Mouse (Mus musculus) adrenal gland, adult 2 months (tissue): ENCODE measurements around the gene Gm10306. TPM values are rescaled to one million over a fixed set of nuclear protein-coding genes. Genes with fewer than 3 reads are reported as not detected.

ENCODE experiments used
- DNase-seq: peaks from one replicate; pipeline ENCODE4 v3.0.0; 2021
- polyA plus RNA-seq: library from polyadenylated mRNA; depleted of rRNA; stranded (reverse); fragments of >200 nt; gene quantifications from 2 replicates; pipeline ENCODE4 v1.2.3, GENCODE M21; 2012; rRNA removed
- total RNA-seq, 2 experiments: library from RNA; stranded (reverse); gene quantifications; 2 replicates each; pipeline ENCODE4 v1.2.3; 2021

Gm10306 gene
- total and polyA plus RNA-seq, 3 experiments = not detected

DNA sequence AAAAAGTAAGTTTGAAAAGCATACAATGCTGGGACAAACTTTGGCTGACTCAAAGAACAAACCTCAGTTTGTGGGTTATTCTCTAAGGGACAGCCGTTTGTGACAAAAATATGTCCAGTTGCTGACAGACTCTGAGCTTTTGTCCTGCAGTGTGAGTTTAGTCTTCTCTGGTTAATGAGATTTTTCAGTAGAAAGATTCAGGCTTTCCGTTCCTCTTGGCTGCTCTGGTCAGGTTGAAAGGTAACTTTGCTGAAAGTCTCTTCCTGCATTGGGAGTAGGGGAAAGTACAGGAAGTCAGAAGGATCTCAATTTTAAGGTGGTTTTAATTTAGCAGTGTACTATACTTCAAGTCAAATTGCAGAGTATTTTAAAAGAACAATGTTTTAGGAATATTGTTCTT is 49.2 kb downstream of the Gm10306 start:
- no peak for DNase-seq

Other genes starting within 250 kb of the Gm10306 start
- gene Caap1, start 250 bp downstream of the Gm10306 start, total RNA-seq = 1 to 10 TPM; 7.0 to 9.4 TPM
- gene Caap1, start 250 bp downstream of the Gm10306 start, polyA plus RNA-seq = 1.8 and 2.7 TPM in 2 replicates
- 10 to 100 TPM; 57.1 to 71.6 TPM for gene Plaa, start 46.7 kb downstream of the Gm10306 start, total RNA-seq
- 78.8 and 102 TPM in 2 replicates for gene Plaa, start 46.7 kb downstream of the Gm10306 start, polyA plus RNA-seq
- 10 to 100 TPM; 13.4 to 18.8 TPM for gene Ift74, start 57.9 kb downstream of the Gm10306 start, total RNA-seq
- gene Ift74, start 57.9 kb downstream of the Gm10306 start, polyA plus RNA-seq = 0.55 and 0.57 TPM in 2 replicates
- gene Lrrc19, start 93.6 kb downstream of the Gm10306 start, total RNA-seq = not detected
- not detected in 2 replicates for gene Lrrc19, start 93.6 kb downstream of the Gm10306 start, polyA plus RNA-seq
- 10 to 100 TPM; 40.4 to 59.5 TPM for gene Tek, start 182.7 kb downstream of the Gm10306 start, total RNA-seq
- gene Tek, start 182.7 kb downstream of the Gm10306 start, polyA plus RNA-seq = 5.4 and 5.7 TPM in 2 replicates